Mouse (Mus musculus): ENCODE results near the gene Rnase11. TPM values are rescaled to one million over a fixed set of nuclear protein-coding genes. Genes with fewer than 3 reads are reported as not detected.
A peak's percentile ranks its signal among the peaks of the same experiment; 100 is the strongest.

Gene Rnase11
- total and polyA plus RNA-seq, 3 experiments: not detected

- H3K4me1 ChIP-seq (ENCODE audit: control insufficient read depth in 1 of 2, insufficient read depth in 2 of 2, low read length in 2 of 2): peaks cover 0 to 3% of the 10 kb centered on the region in 2 experiments; a peak in 1 of 4 replicates
- H3K79me2 ChIP-seq (ENCODE audit: control insufficient read depth, insufficient read depth, low read length, poor library complexity): no peaks in the 10 kb centered on the region
- peak within 1 kb of the TSS; percentile 42 for H3K9ac ChIP-seq (ENCODE audit: control insufficient read depth, low read depth, low read length, poor library complexity, severe bottlenecking)
- TF ChIP-seq NELFE (IDR thresholded peaks at IDR 0.05; ENCODE audit: low read depth, low read length): no peak
- no peak for TF ChIP-seq UBTF (IDR thresholded peaks at IDR 0.05; ENCODE audit: borderline replicate concordance, insufficient read depth, low read depth, low read length)
- no peak for TF ChIP-seq CTCF (IDR thresholded peaks at IDR 0.05 in 2 of 3, conservative IDR thresholded peaks at IDR 0.05 in 1 of 3; ENCODE audit: control insufficient read depth in 1 of 3, insufficient read depth in 1 of 3, low read depth in 2 of 3, low read length in 3 of 3, poor library complexity in 1 of 3, severe bottlenecking in 1 of 3)
- no peak for TF ChIP-seq POLR2AphosphoS2 (IDR thresholded peaks at IDR 0.05; ENCODE audit: low read length)
- no peak for TF ChIP-seq RCOR1 (IDR thresholded peaks at IDR 0.05; ENCODE audit: low read depth, low read length)
- no peak for TF ChIP-seq MYC (IDR thresholded peaks at IDR 0.05; ENCODE audit: low read depth, low read length)
- no peak for TF ChIP-seq MAZ (IDR thresholded peaks at IDR 0.05; ENCODE audit: low read depth, low read length)
- no peak for TF ChIP-seq MXI1 (IDR thresholded peaks at IDR 0.05; ENCODE audit: low read depth, low read length)
- no peak for TF ChIP-seq GATA1 (IDR thresholded peaks at IDR 0.05; ENCODE audit: low read depth, low read length)
- TF ChIP-seq MAFK (IDR thresholded peaks at IDR 0.05; ENCODE audit: borderline replicate concordance, low read depth, low read length): no peak
- no peak for TF ChIP-seq ETS1 (IDR thresholded peaks at IDR 0.05; ENCODE audit: low read depth, low read length)
- TF ChIP-seq JUND (IDR thresholded peaks at IDR 0.05; ENCODE audit: low read depth, low read length): no peak
- no peak for TF ChIP-seq MEF2A (IDR thresholded peaks at IDR 0.05; ENCODE audit: extremely low read depth, insufficient replicate concordance, low read depth, low read length, poor library complexity, severe bottlenecking)
- TF ChIP-seq CHD1 (IDR thresholded peaks at IDR 0.05; ENCODE audit: low read depth, low read length): no peak
- no peak for TF ChIP-seq ELF1 (IDR thresholded peaks at IDR 0.05; ENCODE audit: low read depth, low read length)
- H3K9me3 ChIP-seq (replicated peaks; ENCODE audit: insufficient read depth, low read length): no peaks in the 10 kb centered on the region
- H3K27me3 ChIP-seq (ENCODE audit: control insufficient read depth in 1 of 2, insufficient read depth in 2 of 2, low read length in 2 of 2): no peaks in the 10 kb centered on the region
- peaks cover 0 to 2% of the 10 kb centered on the region in 2 experiments; a peak in 2 of 4 replicates for H3K36me3 ChIP-seq (ENCODE audit: control insufficient read depth in 1 of 2, insufficient read depth in 2 of 2, low read length in 2 of 2)
- 0 out of 2 replicates have a peak within 1 kb of the TSS, but pooled peaks have one; percentile 16 for H3K27ac ChIP-seq (ENCODE audit: control insufficient read depth, low read depth, low read length)
- H3K4me3 ChIP-seq (ENCODE audit: control insufficient read depth in 1 of 2, insufficient read depth in 1 of 2, low read depth in 2 of 2, low read length in 2 of 2): peak within 1 kb of the TSS; percentile 71 to 74
- DNase-seq (ENCODE audit: low read depth, low spot score): peak; percentile 30
Measured at GRCm38 (mm10) chr14:51090921-51091900, 41.2 kb upstream of the Rnase11 start, which contains the start of the genes Rnase4 and Ang. TSS of gene Rnase4 (plus strand) at chr14:51091077. TSS of gene Ang (plus strand) at chr14:51091150.

GRCm38 (mm10) chr14:51090077-51090781 lies 40.3 kb upstream of the Rnase11 start:
- Histone ChIP-seq H3K4me1 (ENCODE audit: control insufficient read depth in 1 of 2, insufficient read depth in 2 of 2, low read length in 2 of 2) (peaks cover 0 to 7% of the 10 kb centered on the region in 2 experiments; a peak in 2 of 4 replicates), H3K27me3 (ENCODE audit: control insufficient read depth in 1 of 2, insufficient read depth in 2 of 2, low read length in 2 of 2) (no peaks in the 10 kb centered on the region), H3K36me3 (ENCODE audit: control insufficient read depth in 1 of 2, insufficient read depth in 2 of 2, low read length in 2 of 2) (peaks cover 0 to 2% of the 10 kb centered on the region in 2 experiments; a peak in 2 of 4 replicates), H3K4me3 (ENCODE audit: control insufficient read depth in 1 of 2, insufficient read depth in 1 of 2, low read depth in 2 of 2, low read length in 2 of 2) (peak overlapping the region; percentile 71 to 74), H3K9me3 (replicated peaks; ENCODE audit: insufficient read depth, low read length) (no peaks in the 10 kb centered on the region), H3K27ac (ENCODE audit: control insufficient read depth, low read depth, low read length) (0 out of 2 replicates have a peak overlapping the region, but pooled peaks have one; percentile 16), H3K9ac (ENCODE audit: control insufficient read depth, low read depth, low read length, poor library complexity, severe bottlenecking) (peak overlapping the region; percentile 42), H3K79me2 (ENCODE audit: control insufficient read depth, insufficient read depth, low read length, poor library complexity) (no peaks in the 10 kb centered on the region)
- DNase-seq (ENCODE audit: low read depth, low spot score): peak; percentile 86
- TF ChIP-seq TBP (IDR thresholded peaks at IDR 0.05; ENCODE audit: low read depth, low read length) (peak; percentile 99), POLR2A (IDR thresholded peaks at IDR 0.05; ENCODE audit: control insufficient read depth in 1 of 2, insufficient read depth in 1 of 2, low read depth in 1 of 2, low read length in 2 of 2, poor library complexity in 1 of 2) (no peak)

Data from MEL (cell line).